Mouse (Mus musculus): ENCODE measurements at regions not wholly inside any gene's neighbourhood (a gene's known extent, or its start where the extent isn't known, plus 50 kb on each side); places are given as distances from the start of the nearest gene placed in this dataset.
"Not testable (repeated sequence)": the region's sequence is repeated elsewhere in the genome, so short reads cannot be mapped to it uniquely, and the experiment has no call there.

DNA sequence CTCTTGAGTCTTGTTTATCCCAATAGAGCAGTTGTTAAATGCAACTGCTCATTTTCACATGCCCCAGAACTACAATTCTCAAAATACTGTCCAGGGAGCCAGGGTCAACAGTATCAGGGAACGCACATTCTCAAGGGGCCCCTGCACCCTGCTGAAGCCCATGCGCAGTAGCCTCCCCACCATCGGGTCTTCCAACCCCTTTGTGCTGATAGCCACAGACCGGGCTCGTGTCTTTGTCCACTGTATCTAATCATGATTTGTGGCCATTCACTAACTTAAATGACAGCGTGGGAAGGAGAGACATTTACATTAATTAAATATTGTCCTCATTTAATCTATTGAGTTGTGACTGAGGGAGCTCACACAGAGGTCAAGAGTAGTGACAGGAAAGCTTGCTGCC is 260.0 kb upstream of the Nr5a2 start:
- TF ChIP-seq MAFK (IDR thresholded peaks at IDR 0.05; ENCODE audit: insufficient read depth, low read depth, low read length) (no peak), CHD2 (IDR thresholded peaks at IDR 0.05; ENCODE audit: low read depth, low read length) (no peak), ZNF384 (IDR thresholded peaks at IDR 0.05; ENCODE audit: low read depth, low read length) (no peak), ZC3H11A (IDR thresholded peaks at IDR 0.05; ENCODE audit: borderline replicate concordance, low read depth, low read length) (no peak), HCFC1 (IDR thresholded peaks at IDR 0.05; ENCODE audit: borderline replicate concordance, insufficient read depth, low read length) (no peak)
- in situ Hi-C loops (cut with MboI; ENCODE audit: low sequenced_read_pairs in 2 of 2, unreplicated experiment in 2 of 2), result no loop called here

DNA sequence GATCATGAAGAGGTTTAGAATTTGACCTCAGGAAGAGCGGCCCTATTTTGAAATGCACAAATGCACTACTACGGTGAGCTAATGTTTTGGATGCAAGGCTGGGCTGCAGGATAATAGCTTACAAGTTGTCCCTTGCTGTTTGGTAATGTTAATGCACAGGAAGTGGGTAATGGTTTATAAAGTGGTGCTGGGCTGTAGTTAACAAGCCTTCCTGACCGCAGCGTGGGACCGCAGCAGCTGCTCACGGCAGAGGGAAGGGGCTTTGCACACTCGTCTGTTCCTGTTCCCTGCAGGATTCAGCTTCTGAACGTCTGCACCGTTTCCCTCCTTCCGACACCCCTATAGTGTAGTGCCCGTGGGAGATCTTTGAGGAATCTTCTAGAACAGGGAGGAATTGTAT is 258.4 kb upstream of the Nr5a2 start:
- Histone ChIP-seq H3K4me3 (ENCODE audit: insufficient read depth in 1 of 2, low read depth in 1 of 2, low read length in 2 of 2, poor library complexity in 1 of 2, severe bottlenecking in 1 of 2) (no peak overlapping the region), H3K36me3 (ENCODE audit: control insufficient read depth, insufficient read depth, low read length, poor library complexity, severe bottlenecking) (no peaks in the 10 kb centered on the region), H3K9me3 (ENCODE audit: control insufficient read depth, insufficient read depth, low read depth, low read length) (no peaks in the 10 kb centered on the region), H3K9ac (ENCODE audit: insufficient read depth, low read depth, low read length, poor library complexity, severe bottlenecking) (no peak overlapping the region), H3K27ac (ENCODE audit: insufficient read depth, low read depth, low read length, poor library complexity, severe bottlenecking) (no peak overlapping the region), H3K4me1 (ENCODE audit: control insufficient read depth in 2 of 2, insufficient read depth in 2 of 2, low read length in 2 of 2, poor library complexity in 1 of 2) (no peaks in the 10 kb centered on the region)
- no peak for DNase-seq (ENCODE audit: low read depth, low spot score)
- in situ Hi-C loops (cut with MboI; ENCODE audit: low sequenced_read_pairs in 2 of 2, unreplicated experiment in 2 of 2), result no loop called here
- no peak for TF ChIP-seq CHD2 (IDR thresholded peaks at IDR 0.05; ENCODE audit: low read depth, low read length)
- TF ChIP-seq ZC3H11A (IDR thresholded peaks at IDR 0.05; ENCODE audit: borderline replicate concordance, low read depth, low read length), result no peak
- TF ChIP-seq MAFK (IDR thresholded peaks at IDR 0.05; ENCODE audit: insufficient read depth, low read depth, low read length), result no peak
- no peak for TF ChIP-seq HCFC1 (IDR thresholded peaks at IDR 0.05; ENCODE audit: borderline replicate concordance, insufficient read depth, low read length)
- no peak for TF ChIP-seq ZNF384 (IDR thresholded peaks at IDR 0.05; ENCODE audit: low read depth, low read length)

More for the DNA sequence above, 260.0 kb upstream of the Nr5a2 start:
- no peaks in the 10 kb centered on the region for H3K4me1 ChIP-seq (ENCODE audit: control insufficient read depth in 2 of 2, insufficient read depth in 2 of 2, low read length in 2 of 2, poor library complexity in 1 of 2)
- no peak overlapping the region for H3K9ac ChIP-seq (ENCODE audit: insufficient read depth, low read depth, low read length, poor library complexity, severe bottlenecking)
- no peak overlapping the region for H3K27ac ChIP-seq (ENCODE audit: insufficient read depth, low read depth, low read length, poor library complexity, severe bottlenecking)
- no peaks in the 10 kb centered on the region for H3K36me3 ChIP-seq (ENCODE audit: control insufficient read depth, insufficient read depth, low read length, poor library complexity, severe bottlenecking)
- H3K9me3 ChIP-seq (ENCODE audit: control insufficient read depth, insufficient read depth, low read depth, low read length), result no peaks in the 10 kb centered on the region
- no peak overlapping the region for H3K4me3 ChIP-seq (ENCODE audit: insufficient read depth in 1 of 2, low read depth in 1 of 2, low read length in 2 of 2, poor library complexity in 1 of 2, severe bottlenecking in 1 of 2)
- DNase-seq (ENCODE audit: low read depth, low spot score), result no peak

DNA sequence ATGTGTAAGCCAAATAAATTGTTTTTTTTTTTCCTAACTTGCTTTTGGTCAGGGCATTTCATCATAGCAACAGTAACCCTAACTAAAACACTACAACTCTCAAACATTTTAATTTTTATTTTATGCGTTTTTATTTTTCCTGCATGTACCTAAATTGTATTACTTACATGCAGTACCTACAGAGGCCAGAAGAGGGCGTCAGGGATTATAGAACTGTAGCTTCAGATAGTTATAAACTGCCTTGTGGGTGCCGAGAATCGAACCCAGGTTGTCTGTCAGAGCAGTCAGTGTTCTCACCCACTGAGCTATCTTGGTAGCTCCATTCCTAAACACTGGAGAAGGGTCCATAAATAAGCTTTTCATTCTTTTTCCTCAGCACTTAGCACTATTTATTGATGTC is 257.8 kb upstream of the Nr5a2 start:
- in situ Hi-C loops (cut with MboI; ENCODE audit: low sequenced_read_pairs in 2 of 2, unreplicated experiment in 2 of 2), result no loop called here
- Histone ChIP-seq H3K4me3 (ENCODE audit: insufficient read depth in 1 of 2, low read depth in 1 of 2, low read length in 2 of 2, poor library complexity in 1 of 2, severe bottlenecking in 1 of 2) (no peak overlapping the region), H3K9me3 (ENCODE audit: control insufficient read depth, insufficient read depth, low read depth, low read length) (no peaks in the 10 kb centered on the region), H3K4me1 (ENCODE audit: control insufficient read depth in 2 of 2, insufficient read depth in 2 of 2, low read length in 2 of 2, poor library complexity in 1 of 2) (no peaks in the 10 kb centered on the region), H3K27ac (ENCODE audit: insufficient read depth, low read depth, low read length, poor library complexity, severe bottlenecking) (no peak overlapping the region), H3K9ac (ENCODE audit: insufficient read depth, low read depth, low read length, poor library complexity, severe bottlenecking) (no peak overlapping the region), H3K36me3 (ENCODE audit: control insufficient read depth, insufficient read depth, low read length, poor library complexity, severe bottlenecking) (no peaks in the 10 kb centered on the region)
- no peak for DNase-seq (ENCODE audit: low read depth, low spot score)
- TF ChIP-seq MAFK (IDR thresholded peaks at IDR 0.05; ENCODE audit: insufficient read depth, low read depth, low read length), result no peak

DNA sequence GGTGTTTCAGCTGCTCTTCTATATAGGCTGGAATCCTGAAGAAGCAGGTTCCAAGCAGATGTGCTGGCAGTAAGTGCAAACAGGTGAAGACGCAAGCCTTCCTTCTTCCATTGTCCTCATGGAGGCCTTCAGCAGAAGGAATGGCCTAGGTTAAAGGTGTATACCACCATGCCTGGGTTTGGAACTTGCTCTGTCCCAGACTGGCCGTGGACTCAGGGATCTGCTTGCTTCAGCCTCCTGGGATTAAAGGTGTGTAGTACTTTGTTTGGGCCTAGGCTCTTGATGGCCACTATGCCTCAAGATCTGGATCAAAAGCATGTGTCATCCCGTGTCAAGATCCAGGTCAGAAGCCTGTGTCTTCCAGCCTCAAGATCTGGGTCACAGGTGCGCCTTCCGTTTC is 257.0 kb upstream of the Nr5a2 start:
- Histone ChIP-seq H3K4me1 (ENCODE audit: control insufficient read depth in 2 of 2, insufficient read depth in 2 of 2, low read length in 2 of 2, poor library complexity in 1 of 2) (no peaks in the 10 kb centered on the region), H3K27ac (ENCODE audit: insufficient read depth, low read depth, low read length, poor library complexity, severe bottlenecking) (no peak overlapping the region), H3K36me3 (ENCODE audit: control insufficient read depth, insufficient read depth, low read length, poor library complexity, severe bottlenecking) (no peaks in the 10 kb centered on the region), H3K9me3 (ENCODE audit: control insufficient read depth, insufficient read depth, low read depth, low read length) (no peaks in the 10 kb centered on the region), H3K9ac (ENCODE audit: insufficient read depth, low read depth, low read length, poor library complexity, severe bottlenecking) (no peak overlapping the region), H3K4me3 (ENCODE audit: insufficient read depth in 1 of 2, low read depth in 1 of 2, low read length in 2 of 2, poor library complexity in 1 of 2, severe bottlenecking in 1 of 2) (no peak overlapping the region)
- in situ Hi-C loops (cut with MboI; ENCODE audit: low sequenced_read_pairs in 2 of 2, unreplicated experiment in 2 of 2), result no loop called here
- TF ChIP-seq ZNF384 (IDR thresholded peaks at IDR 0.05; ENCODE audit: low read depth, low read length) (no peak), ZC3H11A (IDR thresholded peaks at IDR 0.05; ENCODE audit: borderline replicate concordance, low read depth, low read length) (no peak), CHD2 (IDR thresholded peaks at IDR 0.05; ENCODE audit: low read depth, low read length) (no peak), MAFK (IDR thresholded peaks at IDR 0.05; ENCODE audit: insufficient read depth, low read depth, low read length) (no peak), HCFC1 (IDR thresholded peaks at IDR 0.05; ENCODE audit: borderline replicate concordance, insufficient read depth, low read length) (no peak)
- no peak for DNase-seq (ENCODE audit: low read depth, low spot score)

DNA sequence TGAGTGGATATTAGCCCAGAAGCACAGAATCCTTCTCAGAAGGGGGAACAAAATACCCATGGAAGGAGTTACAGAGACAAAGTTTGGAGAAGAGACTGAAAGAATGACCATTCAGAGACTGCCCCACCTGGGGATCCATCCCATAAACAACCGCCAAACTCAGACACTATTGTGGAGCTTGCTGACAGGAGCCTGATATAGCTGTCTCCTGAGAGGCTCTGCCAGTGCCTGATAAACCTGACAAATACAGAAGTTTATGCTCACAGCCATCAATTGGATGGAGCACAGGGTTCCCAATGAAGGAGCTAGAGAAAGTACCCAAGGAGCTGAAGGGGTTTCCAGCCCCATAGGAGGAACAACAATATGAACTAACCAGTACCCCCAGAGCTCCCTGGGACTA is 254.1 kb upstream of the Nr5a2 start:
- H3K4me1 ChIP-seq (ENCODE audit: control insufficient read depth in 2 of 2, insufficient read depth in 2 of 2, low read length in 2 of 2, poor library complexity in 1 of 2); H3K36me3 ChIP-seq (ENCODE audit: control insufficient read depth, insufficient read depth, low read length, poor library complexity, severe bottlenecking); H3K27ac ChIP-seq (ENCODE audit: insufficient read depth, low read depth, low read length, poor library complexity, severe bottlenecking); DNase-seq (ENCODE audit: low read depth, low spot score); H3K4me3 ChIP-seq (ENCODE audit: insufficient read depth in 1 of 2, low read depth in 1 of 2, low read length in 2 of 2, poor library complexity in 1 of 2, severe bottlenecking in 1 of 2); in situ Hi-C loops (cut with MboI; ENCODE audit: low sequenced_read_pairs in 2 of 2, unreplicated experiment in 2 of 2); H3K9me3 ChIP-seq (ENCODE audit: control insufficient read depth, insufficient read depth, low read depth, low read length); H3K9ac ChIP-seq (ENCODE audit: insufficient read depth, low read depth, low read length, poor library complexity, severe bottlenecking): not testable (repeated sequence)

All from ES-E14 (cell line).